Mouse (Mus musculus): ENCODE results near the gene Cmas. TPM values are rescaled to one million over a fixed set of nuclear protein-coding genes. Genes with fewer than 3 reads are reported as not detected.

Cmas gene
- polyA plus RNA-seq, 1 experiment from 2014 or later, result 147 TPM

DNA sequence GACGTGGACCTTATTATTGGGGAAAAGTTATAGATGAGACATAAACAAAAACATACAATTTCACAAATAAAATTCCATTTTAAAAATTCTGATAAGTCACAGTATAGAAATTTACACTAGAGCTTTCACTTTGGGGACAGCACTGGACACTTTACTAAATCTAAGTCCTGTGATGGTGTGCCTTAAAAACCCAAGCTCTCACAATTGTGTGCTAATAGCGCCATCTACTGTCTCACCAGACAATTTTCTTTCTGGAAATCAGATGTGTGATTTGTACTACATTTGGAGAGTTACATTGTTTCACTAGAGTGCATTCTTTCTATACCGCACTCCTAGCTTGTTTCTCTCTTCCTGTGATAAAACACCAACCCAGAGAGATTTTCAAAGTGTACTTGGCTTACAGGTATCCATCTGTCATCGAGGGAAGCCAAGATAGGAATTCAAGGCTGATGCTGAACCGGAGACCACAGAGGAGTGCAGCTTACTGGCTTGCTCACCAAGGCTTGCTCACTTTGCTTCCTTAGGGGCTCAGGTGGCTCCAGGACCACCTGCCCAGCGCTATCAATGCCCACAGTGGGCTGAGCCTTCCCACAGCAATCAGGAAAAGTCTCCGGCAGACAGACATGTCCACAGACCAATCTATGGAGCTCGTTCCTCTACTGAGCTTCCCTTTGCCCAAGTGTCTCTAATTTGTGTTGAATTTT, 21.0 kb upstream of the Cmas start:
- 48% methylated on average over 8 of the region's 8 CpGs for WGBS
- no peak overlapping the region for H3K4me3 ChIP-seq
- H3K36me3 ChIP-seq, result no peaks in the 10 kb centered on the region
- no peak overlapping the region for H3K27ac ChIP-seq
- H3K4me2 ChIP-seq (replicated peaks), result no peak overlapping the region
- ATAC-seq (ENCODE audit: low FRiP score, low read depth), result peak; percentile 63; the same call in 1 of the 2 replicates
- no peaks in the 10 kb centered on the region for H3K27me3 ChIP-seq (replicated peaks)
- no peaks in the 10 kb centered on the region for H3K4me1 ChIP-seq
- no peak overlapping the region for H3K9ac ChIP-seq
- H3K9me3 ChIP-seq, result no peaks in the 10 kb centered on the region

DNA sequence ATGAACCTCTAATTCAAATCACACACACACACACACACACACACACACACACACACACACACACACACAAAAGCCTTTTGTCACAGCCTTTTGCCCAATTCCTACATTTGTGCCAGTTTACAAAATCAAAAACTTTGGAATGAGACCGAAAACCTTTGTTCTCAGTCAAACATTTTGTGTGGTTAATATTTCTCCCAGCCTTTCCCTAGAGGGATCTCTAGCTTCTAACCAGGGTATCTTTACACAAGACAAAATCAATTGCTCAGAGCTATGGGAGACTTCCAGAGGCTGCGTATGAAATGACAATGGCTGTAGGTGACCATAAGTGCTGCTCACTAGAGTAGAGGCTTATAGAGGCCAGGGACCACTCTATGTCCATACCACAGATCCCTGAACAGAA, 18.3 kb upstream of the Cmas start:
- Histone ChIP-seq H3K4me3 (no peak overlapping the region), H3K9me3 (no peaks in the 10 kb centered on the region), H3K27ac (no peak overlapping the region), H3K27me3 (replicated peaks) (no peaks in the 10 kb centered on the region), H3K36me3 (no peaks in the 10 kb centered on the region), H3K4me2 (replicated peaks) (no peak overlapping the region), H3K9ac (no peak overlapping the region), H3K4me1 (no peaks in the 10 kb centered on the region)
- 91% methylated on average over 2 of the region's 2 CpGs for WGBS
- no peak for ATAC-seq (ENCODE audit: low FRiP score, low read depth)

DNA sequence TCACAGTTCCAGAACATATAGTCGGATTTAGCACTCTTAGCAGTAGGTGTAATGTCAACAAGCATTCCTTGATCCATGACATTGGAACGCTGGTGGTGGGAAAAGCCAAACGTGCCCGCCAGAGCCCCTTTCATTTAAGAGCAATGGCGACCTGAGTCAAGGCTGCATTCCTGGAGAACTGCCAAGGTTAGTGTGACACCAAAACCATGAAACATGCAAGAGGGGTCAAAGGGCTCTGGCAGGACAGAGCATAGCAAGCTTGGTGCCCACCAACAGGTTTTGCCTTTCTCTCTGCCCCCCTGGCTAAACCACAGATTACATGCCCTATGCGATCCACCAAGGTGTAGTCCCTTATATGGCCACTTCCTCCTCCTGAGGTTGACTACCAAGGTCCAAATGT, 17.8 kb upstream of the Cmas start:
- Histone ChIP-seq H3K27me3 (replicated peaks) (no peaks in the 10 kb centered on the region), H3K4me2 (replicated peaks) (no peak overlapping the region), H3K27ac (no peak overlapping the region), H3K4me3 (no peak overlapping the region), H3K9ac (no peak overlapping the region), H3K36me3 (no peaks in the 10 kb centered on the region), H3K4me1 (no peaks in the 10 kb centered on the region), H3K9me3 (no peaks in the 10 kb centered on the region)
- no peak for ATAC-seq (ENCODE audit: low FRiP score, low read depth)
- WGBS, result 78% methylated on average over 6 of the region's 6 CpGs

DNA sequence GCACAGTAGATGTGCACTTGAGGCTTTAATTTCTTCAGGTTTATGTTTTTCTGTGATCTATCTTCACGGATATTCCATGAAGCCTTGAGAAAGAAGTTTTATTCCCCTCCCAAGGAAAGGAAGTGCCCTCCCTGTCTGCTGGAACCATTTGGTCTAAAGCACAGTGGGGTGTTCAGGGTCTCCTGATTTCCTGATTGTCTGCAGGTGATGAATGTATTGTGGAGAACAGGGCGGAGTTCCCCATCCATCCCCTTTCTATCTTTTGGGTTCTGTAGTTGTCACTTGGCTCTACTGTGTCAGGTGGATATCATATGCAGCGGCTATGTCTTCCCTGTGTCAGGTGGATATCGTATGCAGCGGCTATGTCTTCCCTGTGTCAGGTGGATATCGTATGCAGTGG, 14.7 kb upstream of the Cmas start:
- no peak for ATAC-seq (ENCODE audit: low FRiP score, low read depth)
- Histone ChIP-seq H3K4me3 (no peak overlapping the region), H3K9ac (no peak overlapping the region), H3K4me1 (no peaks in the 10 kb centered on the region), H3K9me3 (0 out of 2 replicates have a peak, but pooled peaks cover 4% of the 10 kb centered on the region), H3K36me3 (no peaks in the 10 kb centered on the region), H3K4me2 (replicated peaks) (no peak overlapping the region), H3K27ac (no peak overlapping the region), H3K27me3 (replicated peaks) (no peaks in the 10 kb centered on the region)
- 88% methylated on average over 6 of the region's 6 CpGs for WGBS

DNA sequence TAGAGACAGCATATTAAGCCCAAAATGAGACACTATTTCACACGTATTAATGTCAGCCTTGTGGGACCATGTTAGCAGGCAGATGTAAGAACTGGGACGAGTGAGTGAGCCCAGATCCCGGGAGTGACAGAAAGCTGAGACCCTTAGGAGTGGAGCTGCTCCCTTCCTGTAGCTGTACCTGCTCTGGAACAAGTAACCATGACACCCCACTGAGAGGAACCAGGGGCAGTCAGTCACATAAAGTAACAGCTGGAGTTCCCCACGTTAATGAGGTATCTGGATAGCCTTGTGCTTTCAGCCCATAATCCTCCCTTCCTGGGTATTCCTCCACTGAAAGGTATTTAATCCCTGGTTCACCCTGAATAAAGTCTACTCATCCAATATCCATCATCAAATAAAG, 13.3 kb upstream of the Cmas start:
- no peak for ATAC-seq (ENCODE audit: low FRiP score, low read depth)
- Histone ChIP-seq H3K9me3 (0 out of 2 replicates have a peak, but pooled peaks cover 4% of the 10 kb centered on the region), H3K9ac (no peak overlapping the region), H3K4me3 (no peak overlapping the region), H3K4me1 (no peaks in the 10 kb centered on the region), H3K4me2 (replicated peaks) (no peak overlapping the region), H3K27ac (no peak overlapping the region), H3K27me3 (replicated peaks) (no peaks in the 10 kb centered on the region), H3K36me3 (no peaks in the 10 kb centered on the region)
- 72% methylated on average over 4 of the region's 4 CpGs for WGBS

DNA sequence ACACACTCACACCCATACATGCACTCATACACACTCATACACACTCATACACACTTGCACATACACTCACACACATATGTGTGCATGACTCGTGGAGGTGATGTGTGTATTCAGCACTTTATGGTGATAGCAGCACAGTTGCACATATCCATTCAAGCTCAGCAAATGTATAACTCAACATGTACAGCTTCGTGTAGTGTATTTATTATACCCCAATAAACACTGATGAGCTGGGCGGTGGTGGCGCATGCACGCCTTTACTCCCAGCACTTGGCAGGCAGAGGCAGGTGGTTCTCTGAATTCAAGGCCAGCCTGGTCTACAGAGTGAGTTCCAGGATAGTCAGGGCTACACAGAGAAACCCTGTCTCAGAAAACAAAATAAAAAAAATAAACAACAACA, 11.0 kb upstream of the Cmas start:
- H3K4me2 ChIP-seq (replicated peaks), result no peak overlapping the region
- H3K9me3 ChIP-seq, result 0 out of 2 replicates have a peak, but pooled peaks cover 4% of the 10 kb centered on the region
- H3K9ac ChIP-seq, result no peak overlapping the region
- no peak overlapping the region for H3K27ac ChIP-seq
- WGBS, result 93% methylated on average over 5 of the region's 5 CpGs
- no peaks in the 10 kb centered on the region for H3K27me3 ChIP-seq (replicated peaks)
- ATAC-seq (ENCODE audit: low FRiP score, low read depth), result no peak
- H3K4me3 ChIP-seq, result no peak overlapping the region
- H3K36me3 ChIP-seq, result no peaks in the 10 kb centered on the region
- no peaks in the 10 kb centered on the region for H3K4me1 ChIP-seq

DNA sequence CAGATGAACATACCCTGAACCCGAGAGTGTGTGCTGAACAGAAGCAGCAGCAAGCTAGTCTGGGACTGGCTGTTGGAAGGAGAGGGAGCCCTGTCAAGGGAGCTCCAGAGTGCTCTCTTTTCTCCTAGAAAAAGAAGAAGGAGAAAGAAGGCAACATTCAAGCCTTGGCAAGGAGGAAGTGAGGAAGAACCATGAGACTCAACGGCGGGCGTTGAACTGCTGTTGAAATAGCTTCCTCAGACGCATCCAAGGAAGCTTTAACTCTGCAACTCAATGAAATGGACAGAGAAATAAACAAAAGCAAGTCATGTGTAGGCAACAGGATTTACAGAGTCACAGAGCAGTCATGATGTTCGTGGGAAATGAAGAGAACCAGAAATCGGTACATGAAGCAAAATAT, 9.7 kb upstream of the Cmas start:
- no peaks in the 10 kb centered on the region for H3K27me3 ChIP-seq (replicated peaks)
- no peak overlapping the region for H3K27ac ChIP-seq
- H3K4me2 ChIP-seq (replicated peaks), result no peak overlapping the region
- no peak overlapping the region for H3K4me3 ChIP-seq
- 88% methylated on average over 7 of the region's 7 CpGs for WGBS
- ATAC-seq (ENCODE audit: low FRiP score, low read depth), result no peak
- no peaks in the 10 kb centered on the region for H3K36me3 ChIP-seq
- H3K9ac ChIP-seq, result no peak overlapping the region
- H3K4me1 ChIP-seq, result no peaks in the 10 kb centered on the region
- H3K9me3 ChIP-seq, result 0 out of 2 replicates have a peak, but pooled peaks cover 4% of the 10 kb centered on the region

DNA sequence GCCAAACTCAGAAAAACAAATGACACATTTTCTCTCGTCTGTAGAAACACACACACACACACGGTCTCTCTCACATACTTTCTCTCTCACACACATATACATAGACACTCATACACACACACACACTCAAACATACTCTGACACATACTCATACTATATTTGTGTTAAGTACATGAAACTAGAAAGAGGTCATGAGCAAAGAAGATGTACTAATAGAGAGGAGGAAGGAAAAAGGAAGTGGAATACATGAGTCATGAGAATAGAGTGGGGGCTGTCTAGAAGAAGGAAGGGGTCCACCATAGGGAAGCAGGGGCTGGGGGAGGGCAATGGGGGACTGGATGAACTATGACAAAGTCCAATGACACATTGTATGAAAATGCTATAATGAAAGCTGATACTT, 9.3 kb upstream of the Cmas start:
- Histone ChIP-seq H3K36me3 (no peaks in the 10 kb centered on the region), H3K4me2 (replicated peaks) (no peak overlapping the region), H3K9me3 (0 out of 2 replicates have a peak, but pooled peaks cover 4% of the 10 kb centered on the region), H3K27ac (no peak overlapping the region), H3K27me3 (replicated peaks) (no peaks in the 10 kb centered on the region), H3K9ac (no peak overlapping the region), H3K4me1 (no peaks in the 10 kb centered on the region), H3K4me3 (no peak overlapping the region)
- WGBS, result 84% methylated on average over 2 of the region's 2 CpGs
- no peak for ATAC-seq (ENCODE audit: low FRiP score, low read depth)

DNA sequence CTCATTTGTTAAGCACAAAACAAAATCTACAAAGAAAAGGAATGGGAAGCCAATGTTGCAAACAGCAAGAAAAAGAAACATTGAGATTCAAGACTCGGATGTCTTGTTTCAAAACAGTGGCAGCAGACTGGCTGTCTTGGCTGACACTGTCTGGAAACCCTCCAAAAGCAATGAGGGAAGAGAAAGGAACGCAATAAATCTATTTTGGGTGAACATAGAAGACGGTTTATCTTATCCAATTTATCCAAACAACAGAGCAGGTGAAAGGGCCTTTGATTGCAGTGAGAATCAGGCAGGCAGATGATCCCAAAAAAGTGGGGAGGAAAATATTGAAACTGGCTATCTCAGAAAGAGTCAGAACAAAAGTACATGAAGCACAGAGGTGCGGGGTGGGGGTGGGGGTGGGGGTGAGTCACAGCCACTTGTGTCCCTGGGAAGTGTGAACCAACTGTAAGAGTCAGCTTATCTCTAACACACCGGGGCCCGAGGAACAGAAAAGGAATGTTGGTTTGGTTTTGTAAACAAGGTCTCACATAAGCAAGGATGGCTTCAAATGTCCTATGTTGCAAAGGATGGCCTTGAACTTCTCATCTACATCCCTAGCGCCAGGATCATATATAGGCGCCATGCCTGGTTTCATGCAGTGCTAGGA, 8.3 kb upstream of the Cmas start:
- Histone ChIP-seq H3K36me3 (no peaks in the 10 kb centered on the region), H3K4me2 (replicated peaks) (no peak overlapping the region), H3K9ac (no peak overlapping the region), H3K4me1 (no peaks in the 10 kb centered on the region), H3K9me3 (0 out of 2 replicates have a peak, but pooled peaks cover 4% of the 10 kb centered on the region), H3K27ac (no peak overlapping the region), H3K27me3 (replicated peaks) (no peaks in the 10 kb centered on the region), H3K4me3 (no peak overlapping the region)
- 86% methylated on average over 8 of the region's 8 CpGs for WGBS
- no peak for ATAC-seq (ENCODE audit: low FRiP score, low read depth)

DNA sequence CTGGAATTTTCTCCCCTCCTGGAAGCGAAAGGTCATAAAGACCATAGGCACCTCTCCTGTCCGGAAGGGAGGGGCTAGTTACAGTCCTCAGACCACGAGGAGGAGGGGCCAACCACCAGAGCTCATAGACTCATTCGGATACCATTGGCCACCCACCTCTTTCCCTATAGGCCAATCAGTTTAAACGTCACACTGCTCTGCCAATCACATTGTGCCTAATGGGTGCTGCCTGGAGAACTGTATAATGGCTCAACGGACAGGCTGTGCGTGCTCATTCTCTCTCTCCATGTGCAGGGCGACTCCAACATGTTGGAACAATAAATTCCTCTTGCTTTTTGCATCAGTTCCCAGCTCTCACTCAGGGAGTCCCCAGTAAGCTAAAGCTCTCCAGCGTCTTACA, 5.1 kb upstream of the Cmas start:
- peak; percentile 74 for ATAC-seq (ENCODE audit: low FRiP score, low read depth)
- Histone ChIP-seq H3K9me3 (no peaks in the 10 kb centered on the region), H3K27ac (no peak overlapping the region), H3K4me2 (replicated peaks) (no peak overlapping the region), H3K4me1 (no peaks in the 10 kb centered on the region), H3K27me3 (replicated peaks) (no peaks in the 10 kb centered on the region), H3K36me3 (no peaks in the 10 kb centered on the region), H3K4me3 (no peak overlapping the region), H3K9ac (no peak overlapping the region)
- 42% methylated on average over 9 of the region's 9 CpGs for WGBS

DNA sequence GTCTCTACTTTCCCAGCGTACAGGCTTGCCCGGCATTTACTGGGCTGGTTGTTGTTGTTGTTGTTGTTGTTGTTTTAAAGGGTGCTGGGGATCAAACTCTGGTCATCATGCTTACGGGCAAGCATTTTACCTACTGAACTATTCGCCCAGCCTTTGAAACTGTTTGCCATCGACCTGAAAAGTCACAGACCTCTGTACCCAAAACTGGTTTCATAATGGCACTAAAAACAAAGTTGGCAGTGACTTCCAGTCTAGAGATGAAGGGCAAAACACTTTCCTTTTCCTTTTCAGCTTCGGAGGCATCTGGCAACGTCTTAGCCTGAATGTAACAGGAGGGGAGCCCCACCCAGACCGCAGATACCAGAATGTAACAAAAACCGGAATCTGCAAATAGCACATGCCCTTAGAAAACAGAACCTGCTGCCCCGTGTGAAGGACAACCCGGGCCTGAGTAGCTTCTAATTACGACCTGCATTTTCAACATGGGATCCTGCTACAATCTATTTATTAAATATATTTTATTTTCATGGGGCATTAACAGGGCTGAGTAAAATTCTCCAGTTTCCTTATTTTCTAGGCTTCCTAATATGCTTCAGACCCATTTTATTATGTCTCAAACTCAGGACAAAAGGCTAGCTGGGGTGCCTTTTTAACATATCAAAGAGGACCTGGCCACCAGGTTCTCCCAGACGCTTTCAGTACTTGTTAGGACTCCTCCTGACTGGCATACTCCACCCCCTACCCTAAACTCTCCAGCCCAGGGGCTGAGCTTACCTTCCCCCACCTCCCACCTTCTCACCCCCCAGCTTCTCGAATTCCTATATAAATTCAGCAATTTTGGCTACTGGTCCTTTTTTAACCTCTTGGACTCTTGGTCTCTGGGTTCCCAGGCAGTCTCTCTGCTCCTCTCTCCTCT, 3.9 kb upstream of the Cmas start:
- Histone ChIP-seq H3K4me3 (no peak overlapping the region), H3K36me3 (no peaks in the 10 kb centered on the region), H3K4me1 (peaks cover 2% of the 10 kb centered on the region), H3K27me3 (replicated peaks) (no peaks in the 10 kb centered on the region), H3K9me3 (no peaks in the 10 kb centered on the region), H3K27ac (no peak overlapping the region), H3K9ac (no peak overlapping the region), H3K4me2 (replicated peaks) (no peak overlapping the region)
- ATAC-seq (ENCODE audit: low FRiP score, low read depth), result no peak
- WGBS, result 36% methylated on average over 14 of the region's 14 CpGs

DNA sequence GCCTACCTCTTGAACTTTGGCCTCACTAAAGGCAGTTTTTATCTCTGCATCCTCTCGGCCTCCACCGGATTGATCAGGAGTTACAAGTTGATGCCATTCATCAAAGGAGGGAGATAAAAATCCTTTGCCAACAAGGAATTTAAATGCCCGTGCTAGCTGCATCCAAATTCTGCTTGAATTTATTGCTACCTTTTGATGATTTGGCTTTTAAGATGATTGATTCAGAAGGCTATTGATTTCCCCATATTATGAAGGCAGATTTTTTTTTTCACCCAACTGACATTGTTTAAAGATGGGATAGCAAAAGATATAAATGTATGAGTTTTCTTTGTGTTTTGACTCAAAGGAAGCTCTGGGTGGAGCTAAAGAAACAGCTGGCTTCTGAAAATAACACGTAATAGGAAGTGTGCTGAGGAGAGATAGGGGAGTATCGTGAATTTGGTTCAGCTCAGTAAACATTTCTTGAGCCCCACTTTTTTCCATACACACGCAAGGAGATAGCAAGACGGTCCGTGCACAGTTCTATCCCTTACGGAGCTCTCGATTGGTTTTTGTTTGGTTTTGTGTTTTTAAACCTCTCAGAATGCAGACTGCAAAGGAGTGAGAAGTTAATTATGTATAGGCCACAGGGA, 964 bp downstream of the Cmas start:
- H3K4me1 ChIP-seq, result peaks cover 20% of the 10 kb centered on the region
- H3K27me3 ChIP-seq (replicated peaks), result no peaks in the 10 kb centered on the region
- H3K9me3 ChIP-seq, result no peaks in the 10 kb centered on the region
- no peak for ATAC-seq (ENCODE audit: low FRiP score, low read depth)
- 51% methylated on average over 10 of the region's 10 CpGs for WGBS
- H3K27ac ChIP-seq, result 0 out of 2 replicates have a peak overlapping the region, but pooled peaks have one; percentile 74
- peak overlapping the region; percentile 88 for H3K4me3 ChIP-seq
- H3K4me2 ChIP-seq (replicated peaks), result peak overlapping the region; percentile 75
- H3K36me3 ChIP-seq, result peaks cover 11% of the 10 kb centered on the region; the same call in 1 of the 2 replicates
- peak overlapping the region; percentile 90 for H3K9ac ChIP-seq
